Mouse (Mus musculus) MEL (cell line): ENCODE results near the gene Acox2. TPM values are rescaled to one million over a fixed set of nuclear protein-coding genes. Genes with fewer than 3 reads are reported as not detected.

Experiments used
- DNase-seq: peaks from one replicate; pipeline ENCODE4 v3.0.0; 2011; ENCODE audit warnings: low read depth, low spot score
- H3K27ac ChIP-seq: 2 replicates; pipeline ENCODE4 v1.5.1; 2012; ENCODE audit warnings: low read depth, mild to moderate bottlenecking, control low read depth, low read length, moderate library complexity; ENCODE audit not compliant: control insufficient read depth
- H3K27me3 ChIP-seq, 2 experiments: fragments of 150-350 bp in 1 of 2; sonication (generic) in 1 of 2; 2 replicates each; pipeline ENCODE4 v1.6.1; 2012; ENCODE audit warnings: low read length in 2 of 2, mild to moderate bottlenecking in 2 of 2, improper control_type of control experiment in 1 of 2, moderate library complexity in 1 of 2; ENCODE audit not compliant: insufficient read depth in 2 of 2, control insufficient read depth in 1 of 2
- H3K36me3 ChIP-seq, 2 experiments: 2 replicates each; pipeline ENCODE4 v1.6.1; 2012 to 2014; ENCODE audit warnings: low read length in 2 of 2, improper control_type of control experiment in 1 of 2, inconsistent platforms in 1 of 2, mild to moderate bottlenecking in 1 of 2; ENCODE audit not compliant: insufficient read depth in 2 of 2, control insufficient read depth in 1 of 2
- H3K4me1 ChIP-seq, 2 experiments: fragments of 150-350 bp in 1 of 2; sonication (generic) in 1 of 2; 2 replicates each; pipeline ENCODE4 v1.6.1; 2012; ENCODE audit warnings: low read length in 2 of 2, improper control_type of control experiment in 1 of 2, mild to moderate bottlenecking in 1 of 2; ENCODE audit not compliant: insufficient read depth in 2 of 2, control insufficient read depth in 1 of 2
- H3K4me3 ChIP-seq, 2 experiments: fragments of 150-350 bp in 1 of 2; sonication (generic) in 1 of 2; 2 replicates each; pipeline ENCODE4 v1.5.1; 2012; ENCODE audit warnings: low read depth in 2 of 2, low read length in 2 of 2, mild to moderate bottlenecking in 2 of 2, moderate library complexity in 2 of 2, control low read depth in 1 of 2, improper control_type of control experiment in 1 of 2; ENCODE audit not compliant: control insufficient read depth in 1 of 2, insufficient read depth in 1 of 2
- H3K79me2 ChIP-seq: 2 replicates; pipeline ENCODE4 v1.6.1; 2012; ENCODE audit warnings: mild to moderate bottlenecking, low read length, moderate library complexity; ENCODE audit not compliant: control insufficient read depth, poor library complexity, insufficient read depth
- H3K9ac ChIP-seq: 2 replicates; pipeline ENCODE4 v1.6.1; 2012; ENCODE audit warnings: low read depth, mild to moderate bottlenecking, control low read depth, low read length, moderate library complexity; ENCODE audit not compliant: control insufficient read depth, poor library complexity, severe bottlenecking
- H3K9me3 ChIP-seq: fragments of 150-350 bp; sonication (generic); replicated peaks from 2 replicates; pipeline ENCODE4 v1.6.1; 2012; ENCODE audit warnings: mild to moderate bottlenecking, low read length, improper control_type of control experiment, moderate library complexity; ENCODE audit not compliant: insufficient read depth
- BHLHE40 ChIP-seq: IDR thresholded peaks from 2 replicates; pipeline ENCODE4 v1.6.1; 2012; ENCODE audit warnings: low read depth, mild to moderate bottlenecking, inconsistent platforms, low read length, improper control_type of control experiment, borderline replicate concordance
- CHD2 ChIP-seq: IDR thresholded peaks from 2 replicates; pipeline ENCODE4 v1.6.1; 2011; ENCODE audit warnings: low read length, improper control_type of control experiment
- CTCF ChIP-seq, 3 experiments: IDR thresholded peaks in 2 of 3; conservative IDR thresholded peaks in 1 of 3; 2 replicates each; pipeline ENCODE4 v1.5.1; 2011 to 2012; ENCODE audit warnings: low read length in 3 of 3, low read depth in 2 of 3, mild to moderate bottlenecking in 2 of 3, improper control_type of control experiment in 1 of 3, inconsistent platforms in 1 of 3, mixed read lengths in 1 of 3, moderate library complexity in 1 of 3; ENCODE audit not compliant: control insufficient read depth in 1 of 3, insufficient read depth in 1 of 3, poor library complexity in 1 of 3, severe bottlenecking in 1 of 3
- E2F4 ChIP-seq: IDR thresholded peaks from 2 replicates; pipeline ENCODE4 v1.6.1; 2011; ENCODE audit warnings: low read depth, low read length, improper control_type of control experiment, borderline replicate concordance
- EP300 ChIP-seq, 2 experiments: IDR thresholded peaks; 2 replicates each; pipeline ENCODE4 v1.6.1; 2011; ENCODE audit warnings: improper control_type of control experiment in 2 of 2, low read length in 2 of 2, low read depth in 1 of 2, mild to moderate bottlenecking in 1 of 2
- ETS1 ChIP-seq: IDR thresholded peaks from 2 replicates; pipeline ENCODE4 v1.6.1; 2012; ENCODE audit warnings: low read depth, mild to moderate bottlenecking, inconsistent platforms, low read length, improper control_type of control experiment, moderate library complexity
- GABPA ChIP-seq: IDR thresholded peaks from 2 replicates; pipeline ENCODE4 v1.6.1; 2012; ENCODE audit warnings: low read depth, mild to moderate bottlenecking, inconsistent platforms, low read length, improper control_type of control experiment, moderate library complexity
- GATA1 ChIP-seq: IDR thresholded peaks from 2 replicates; pipeline ENCODE4 v1.6.1; 2011; ENCODE audit warnings: low read depth, low read length, improper control_type of control experiment
- HCFC1 ChIP-seq: IDR thresholded peaks from 2 replicates; pipeline ENCODE4 v1.6.1; 2012; ENCODE audit warnings: low read depth, mild to moderate bottlenecking, inconsistent platforms, low read length, improper control_type of control experiment, moderate library complexity
- KAT2A ChIP-seq: conservative IDR thresholded peaks from 2 replicates; pipeline ENCODE4 v1.6.1; 2012; ENCODE audit warnings: low read depth, low read length, improper control_type of control experiment, inconsistent platforms
- MAX ChIP-seq: IDR thresholded peaks from 2 replicates; pipeline ENCODE4 v1.6.1; 2011; ENCODE audit warnings: low read length, improper control_type of control experiment
- MAZ ChIP-seq: IDR thresholded peaks from 2 replicates; pipeline ENCODE4 v1.6.1; 2012; ENCODE audit warnings: low read depth, mild to moderate bottlenecking, inconsistent platforms, low read length, improper control_type of control experiment
- MEF2A ChIP-seq: IDR thresholded peaks from 2 replicates; pipeline ENCODE4 v1.6.1; 2014; ENCODE audit warnings: low read depth, mild to moderate bottlenecking, inconsistent platforms, low read length, improper control_type of control experiment; ENCODE audit not compliant: poor library complexity, insufficient replicate concordance, severe bottlenecking; ENCODE audit errors: extremely low read depth
- MYB ChIP-seq: IDR thresholded peaks from 2 replicates; pipeline ENCODE4 v1.6.1; 2011; ENCODE audit warnings: mild to moderate bottlenecking, low read depth, low read length, improper control_type of control experiment
- NELFE ChIP-seq: IDR thresholded peaks from 2 replicates; pipeline ENCODE4 v1.6.1; 2011; ENCODE audit warnings: low read depth, low read length, improper control_type of control experiment
- NRF1 ChIP-seq: IDR thresholded peaks from 2 replicates; pipeline ENCODE4 v1.6.1; 2014; ENCODE audit warnings: low read depth, mild to moderate bottlenecking, inconsistent platforms, low read length, improper control_type of control experiment, moderate library complexity; ENCODE audit not compliant: poor library complexity, insufficient read depth, severe bottlenecking
- POLR2AphosphoS5 ChIP-seq: IDR thresholded peaks from 2 replicates; pipeline ENCODE4 v1.6.1; 2012; ENCODE audit warnings: low read depth, borderline replicate concordance, mild to moderate bottlenecking, inconsistent platforms, low read length, moderate library complexity, mixed read lengths
- TAL1 ChIP-seq: IDR thresholded peaks from 2 replicates; pipeline ENCODE4 v1.6.1; 2012; ENCODE audit warnings: mild to moderate bottlenecking, inconsistent platforms, low read length, moderate library complexity, mixed read lengths
- TBP ChIP-seq: IDR thresholded peaks from 2 replicates; pipeline ENCODE4 v1.8.0; 2011; ENCODE audit warnings: low read depth, low read length, improper control_type of control experiment
- UBTF ChIP-seq: IDR thresholded peaks from 2 replicates; pipeline ENCODE4 v1.6.1; 2012; ENCODE audit warnings: low read depth, mild to moderate bottlenecking, inconsistent platforms, low read length, improper control_type of control experiment, moderate library complexity, borderline replicate concordance; ENCODE audit not compliant: insufficient read depth
- USF1 ChIP-seq: IDR thresholded peaks from 2 replicates; pipeline ENCODE4 v1.6.1; 2014; ENCODE audit warnings: low read depth, mild to moderate bottlenecking, inconsistent platforms, low read length, improper control_type of control experiment, moderate library complexity
- USF2 ChIP-seq, 2 experiments: IDR thresholded peaks; 2 replicates each; pipeline ENCODE4 v1.6.1; 2011 to 2012; ENCODE audit warnings: improper control_type of control experiment in 2 of 2, low read length in 2 of 2, borderline replicate concordance in 1 of 2, inconsistent platforms in 1 of 2, low read depth in 1 of 2, mild to moderate bottlenecking in 1 of 2; ENCODE audit not compliant: insufficient read depth in 1 of 2
- ZC3H11A ChIP-seq: IDR thresholded peaks from 2 replicates; pipeline ENCODE4 v1.6.1; 2012; ENCODE audit warnings: low read depth, mild to moderate bottlenecking, inconsistent platforms, low read length, improper control_type of control experiment
- ZKSCAN1 ChIP-seq: IDR thresholded peaks from 2 replicates; pipeline ENCODE4 v1.6.1; 2012; ENCODE audit warnings: low read depth, mild to moderate bottlenecking, inconsistent platforms, low read length, improper control_type of control experiment, moderate library complexity
- polyA plus RNA-seq, 2 experiments: library from polyadenylated mRNA; stranded (reverse) in 1 of 2; unstranded in 1 of 2; fragments of >175 nt in 1 of 2; fragments of >200 nt in 1 of 2; gene quantifications; 2 replicates each; pipeline versions ENCODE4 v1.2.1 to v1.2.4; 2012; ENCODE audit warnings: low replicate concordance in 2 of 2, low read depth in 1 of 2; ENCODE audit not compliant: insufficient read length in 2 of 2, insufficient read depth in 1 of 2, missing spikeins in 1 of 2
- total RNA-seq: library from RNA; depleted of rRNA; stranded (reverse); fragments of 300-350 nt; gene quantifications from 2 replicates; pipeline ENCODE4 v1.2.3, GENCODE M21; 2012

Gene Acox2
- total and polyA plus RNA-seq, 3 experiments = 0.43 TPM; not detected in 2

DNA sequence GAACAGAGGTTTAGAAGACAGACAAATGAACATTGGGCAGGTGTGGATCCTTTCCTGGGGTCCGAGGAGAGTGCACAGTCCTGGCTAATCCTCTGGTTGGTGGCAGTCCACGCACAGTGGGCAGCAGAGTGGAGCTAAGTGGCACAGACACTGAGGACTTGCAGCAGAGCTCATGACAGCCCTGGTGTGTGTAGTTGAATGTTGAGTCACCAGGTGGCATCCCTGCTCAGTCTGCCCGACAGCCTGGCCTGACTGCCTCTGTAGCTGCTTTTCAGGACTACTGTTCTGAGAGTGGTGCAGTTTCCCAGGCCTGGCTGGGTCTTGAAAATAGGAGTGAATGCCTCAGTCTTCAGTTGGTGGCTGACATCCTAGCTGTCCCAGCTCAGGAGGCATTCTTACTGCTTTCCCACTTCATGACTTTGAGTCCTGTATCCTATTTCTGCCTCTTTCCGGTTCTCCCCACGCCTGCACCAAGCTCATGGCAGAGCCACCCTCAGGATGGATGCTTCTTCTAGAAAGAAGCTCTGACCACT is 16.7 kb downstream of the Acox2 start:
- Histone ChIP-seq H3K4me1 (no peaks in the 10 kb centered on the region), H3K4me3 (no peak overlapping the region), H3K27ac (no peak overlapping the region), H3K36me3 (no peaks in the 10 kb centered on the region), H3K9ac (no peak overlapping the region), H3K9me3 (no peaks in the 10 kb centered on the region), H3K79me2 (no peaks in the 10 kb centered on the region), H3K27me3 (peaks cover 0 to 2% of the 10 kb centered on the region in 2 experiments; a peak in 2 of 4 replicates)
- no peak for DNase-seq
- TF ChIP-seq CTCF (IDR thresholded peaks at IDR 0.05 in 2 of 3, conservative IDR thresholded peaks at IDR 0.05 in 1 of 3; ENCODE audit: control insufficient read depth in 1 of 3, insufficient read depth in 1 of 3, low read depth in 2 of 3, low read length in 3 of 3, poor library complexity in 1 of 3, severe bottlenecking in 1 of 3) = peak in 2 of 3 experiments; percentile 20 to 21; a peak in 2 of 6 replicates
- TF ChIP-seq KAT2A = no peak
- TF ChIP-seq GABPA = no peak

- no peak for DNase-seq
- H3K4me3 ChIP-seq = no peak overlapping the region
- H3K79me2 ChIP-seq = no peaks in the 10 kb centered on the region
- no peak for TF ChIP-seq E2F4
- no peak for TF ChIP-seq USF1
- TF ChIP-seq MAZ = no peak
- no peak for TF ChIP-seq MAX
- no peak for TF ChIP-seq GATA1
- TF ChIP-seq ZC3H11A = no peak
- no peak for TF ChIP-seq MEF2A
- no peak for TF ChIP-seq ZKSCAN1
- no peak for TF ChIP-seq BHLHE40
- no peaks in the 10 kb centered on the region for H3K9me3 ChIP-seq
- H3K9ac ChIP-seq = no peak overlapping the region
- H3K36me3 ChIP-seq = no peaks in the 10 kb centered on the region
- H3K27me3 ChIP-seq = peaks cover 0 to 2% of the 10 kb centered on the region in 2 experiments; a peak in 2 of 4 replicates
- no peak overlapping the region for H3K27ac ChIP-seq
- H3K4me1 ChIP-seq = peaks cover 0 to 4% of the 10 kb centered on the region in 2 experiments; a peak in 1 of 4 replicates
These were observed 17.3 kb downstream of the Acox2 start for GRCm38 (mm10) chr14:8241816-8242215.

DNA sequence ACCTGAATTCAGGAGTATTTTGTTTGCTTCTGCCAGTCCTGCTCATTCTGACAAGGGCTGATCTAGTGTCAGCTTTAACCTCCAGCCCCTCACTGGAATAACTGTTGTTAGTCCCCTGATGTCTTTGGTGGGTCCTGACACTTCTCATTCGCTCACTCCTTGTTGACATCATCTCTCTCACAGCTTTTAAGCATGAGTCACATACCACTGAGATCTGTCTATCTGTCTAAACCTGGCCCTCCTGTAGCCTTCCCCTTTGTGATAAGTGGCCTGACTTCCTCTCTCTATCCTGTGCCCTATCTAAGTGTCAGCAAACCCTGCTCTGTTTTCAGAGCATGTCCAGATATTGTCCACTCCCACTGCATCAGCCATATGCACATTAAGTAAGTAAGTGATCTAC is 25.9 kb downstream of the Acox2 start:
- Histone ChIP-seq H3K9ac (no peak overlapping the region), H3K27me3 (no peaks in the 10 kb centered on the region), H3K79me2 (no peaks in the 10 kb centered on the region), H3K4me1 (peaks cover 6 to 30% of the 10 kb centered on the region in 2 experiments; a peak in 3 of 4 replicates), H3K36me3 (peaks cover 0 to 23% of the 10 kb centered on the region in 2 experiments; a peak in 2 of 4 replicates), H3K4me3 (peak overlapping the region in 1 of 2 experiments; percentile 1; a peak in 1 of 4 replicates), H3K27ac (peak overlapping the region; percentile 40), H3K9me3 (no peaks in the 10 kb centered on the region)
- DNase-seq = peak; percentile 90
- TF ChIP-seq MEF2A (no peak), NELFE (no peak), USF2 (IDR thresholded peaks at IDR 0.05; ENCODE audit: borderline replicate concordance in 1 of 2, insufficient read depth in 1 of 2, low read depth in 1 of 2, low read length in 2 of 2) (no peak), NRF1 (no peak), BHLHE40 (peak; percentile 51; the same call in 1 of the 2 replicates), GATA1 (peak; percentile 98), CHD2 (peak; percentile 32; the same call in 1 of the 2 replicates), UBTF (no peak), ETS1 (peak; percentile 97), MAX (peak; percentile 59), EP300 (IDR thresholded peaks at IDR 0.05; ENCODE audit: low read depth in 1 of 2, low read length in 2 of 2) (peak; percentile 95 to 97), MYB (peak; percentile 51), TBP (peak; percentile 37; the same call in 1 of the 2 replicates), TAL1 (peak; percentile 95), HCFC1 (no peak), POLR2AphosphoS5 (no peak)
